Mouse (Mus musculus) heart, adult 2 months (tissue): ENCODE measurements around the gene Hs1bp3. TPM values are rescaled to one million over a fixed set of nuclear protein-coding genes. Genes with fewer than 3 reads are reported as not detected.
A peak's percentile ranks its signal among the peaks of the same experiment; 100 is the strongest.

Source experiments
- DNase-seq, 2 experiments: peaks; one replicate each; pipeline ENCODE4 v3.0.0; 2021
- H3K27ac ChIP-seq: fragments of 200-600 bp; 2 replicates; pipeline ENCODE4 v1.8.1; 2022
- H3K27me3 ChIP-seq: fragments of 200-500 bp; 2 replicates; pipeline ENCODE4 v1.6.1; 2012; ENCODE audit warnings: mild to moderate bottlenecking, low read length, inconsistent platforms, mixed read lengths; ENCODE audit not compliant: control insufficient read depth, insufficient read depth
- H3K36me3 ChIP-seq: fragments of 200-500 bp; 2 replicates; pipeline ENCODE4 v1.6.1; 2012; ENCODE audit warnings: low read length, inconsistent platforms; ENCODE audit not compliant: control insufficient read depth, insufficient read depth
- H3K4me1 ChIP-seq: fragments of 200-500 bp; 2 replicates; pipeline ENCODE4 v1.6.1; 2011; ENCODE audit warnings: low read length; ENCODE audit not compliant: control insufficient read depth, insufficient read depth
- H3K4me3 ChIP-seq: fragments of 200-600 bp; 2 replicates; pipeline ENCODE4 v1.8.1; 2022
- H3K79me2 ChIP-seq: fragments of 200-500 bp; replicated peaks from 2 replicates; pipeline ENCODE4 v1.6.1; 2012; ENCODE audit warnings: mild to moderate bottlenecking, inconsistent platforms, low read length, moderate library complexity, mixed read lengths; ENCODE audit not compliant: control insufficient read depth, insufficient read depth
- H3K9ac ChIP-seq: fragments of 200-500 bp; 2 replicates; pipeline ENCODE4 v1.6.1; 2012; ENCODE audit warnings: low read depth, mild to moderate bottlenecking, control low read depth, inconsistent platforms, low read length, mixed read lengths
- CTCF ChIP-seq: fragments of 200-600 bp; IDR thresholded peaks from 2 replicates; pipeline ENCODE4 v1.8.1; 2022; ENCODE audit warnings: antibody characterized with exemption, mild to moderate bottlenecking, moderate library complexity
- EP300 ChIP-seq: fragments of 200-500 bp; IDR thresholded peaks from 2 replicates; pipeline ENCODE4 v1.6.1; 2011; ENCODE audit warnings: low read depth, low read length, control low read depth; ENCODE audit not compliant: insufficient read depth
- POLR2A ChIP-seq: fragments of 200-500 bp; IDR thresholded peaks from 2 replicates; pipeline ENCODE4 v1.6.1; 2011; ENCODE audit warnings: mild to moderate bottlenecking, low read depth, low read length, control low read depth; ENCODE audit not compliant: insufficient read depth
- WGBS: fragments of 180-500 bp; shearing (Covaris S2); methylation state at CpG from one replicate; pipeline ENCODE4 v1.1.7; 2018; 5-methylcytosine and 5-hydroxymethylcytosine counted together
- intact Hi-C: fragments of 180-260 bp; cut with DNase I; formaldehyde crosslinking; loops from one replicate; pipeline ENCODE4 v1.15.1; 2025
- polyA plus RNA-seq: library from polyadenylated mRNA; depleted of rRNA; stranded (reverse); fragments of >200 nt; gene quantifications from 2 replicates; pipeline ENCODE4 v1.2.3, GENCODE M21; 2012
- total RNA-seq, 2 experiments: library from RNA; stranded (reverse); gene quantifications; 2 replicates each; pipeline ENCODE4 v1.2.3; 2021

Hs1bp3 gene
- total and polyA plus RNA-seq, 3 experiments: 12.7 to 17.3 (median 13.8) TPM

- WGBS: 70% methylated on average over 15 of the region's 15 CpGs
- Histone ChIP-seq H3K27ac (no peak overlapping the region), H3K4me3 (no peak overlapping the region), H3K36me3 (peaks cover 2% of the 10 kb centered on the region; the same call in 1 of the 2 replicates), H3K9ac (no peak overlapping the region), H3K27me3 (no peaks in the 10 kb centered on the region), H3K79me2 (no peaks in the 10 kb centered on the region), H3K4me1 (peaks cover 4% of the 10 kb centered on the region)
- intact Hi-C loops: no loop called here
- no peak for TF ChIP-seq EP300
- no peak for TF ChIP-seq POLR2A
- TF ChIP-seq CTCF: no peak
- DNase-seq: no peak
These were observed 31.8 kb upstream of the Hs1bp3 start for GRCm38 (mm10) chr12:8281225-8282017.

DNA sequence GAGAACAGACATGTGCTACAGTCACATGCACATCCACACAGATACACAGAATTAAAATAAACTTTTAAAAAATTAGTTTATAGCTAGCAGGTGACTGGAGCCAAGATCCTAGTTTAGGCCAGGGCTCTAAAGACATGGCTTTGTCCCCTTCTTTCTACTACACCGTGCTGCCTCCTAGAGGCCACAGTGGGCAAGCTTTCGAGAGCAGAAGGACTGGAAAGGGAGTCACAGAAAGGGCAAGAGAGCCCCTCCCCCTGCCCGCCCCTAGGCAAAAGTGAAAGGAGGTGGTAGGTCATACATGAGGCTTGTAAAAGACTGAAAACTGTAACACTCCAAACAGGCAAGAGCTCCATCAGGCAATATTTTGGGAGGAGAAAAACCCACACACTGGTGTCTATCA is 25.3 kb upstream of the Hs1bp3 start:
- WGBS: 59% methylated on average over 3 of the region's 3 CpGs
- intact Hi-C loops: no loop called here
- no peaks in the 10 kb centered on the region for H3K27me3 ChIP-seq
- no peak for DNase-seq
- H3K4me1 ChIP-seq: no peaks in the 10 kb centered on the region
- no peaks in the 10 kb centered on the region for H3K79me2 ChIP-seq
- TF ChIP-seq EP300 (no peak), POLR2A (no peak), CTCF (peak; percentile 32)
- H3K4me3 ChIP-seq: no peak overlapping the region
- no peaks in the 10 kb centered on the region for H3K36me3 ChIP-seq
- no peak overlapping the region for H3K9ac ChIP-seq
- H3K27ac ChIP-seq: no peak overlapping the region

- TF ChIP-seq CTCF (no peak), EP300 (no peak), POLR2A (no peak)
- Histone ChIP-seq H3K9ac (no peak overlapping the region), H3K4me1 (no peaks in the 10 kb centered on the region), H3K36me3 (no peaks in the 10 kb centered on the region), H3K27me3 (no peaks in the 10 kb centered on the region), H3K79me2 (no peaks in the 10 kb centered on the region), H3K4me3 (no peak overlapping the region), H3K27ac (no peak overlapping the region)
- WGBS: 87% methylated on average over 6 of the region's 6 CpGs
- DNase-seq: no peak
- intact Hi-C loops: no loop called here
These were observed 24.1 kb upstream of the Hs1bp3 start for GRCm38 (mm10) chr12:8289099-8289498.

DNA sequence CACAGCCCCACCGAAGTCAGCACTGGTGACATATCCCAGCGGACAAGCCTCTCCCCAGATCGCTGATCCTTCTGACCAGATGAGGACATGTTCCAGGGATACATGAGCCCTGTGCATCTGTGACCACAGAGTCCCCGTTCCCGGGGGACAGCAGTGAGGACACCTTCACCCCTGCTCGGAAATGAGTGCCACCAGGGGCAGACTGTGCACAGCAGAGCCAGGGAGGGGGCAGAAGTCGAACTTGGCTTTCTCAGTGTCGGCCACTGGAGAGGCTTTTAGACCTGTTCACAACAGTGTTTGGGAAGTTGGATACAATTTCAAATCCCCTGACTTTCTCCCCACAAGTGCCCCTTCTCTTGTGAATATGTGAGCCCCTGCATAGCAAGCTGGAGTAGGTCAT is 23.7 kb upstream of the Hs1bp3 start:
- WGBS: 94% methylated on average over 8 of the region's 8 CpGs
- Histone ChIP-seq H3K36me3 (no peaks in the 10 kb centered on the region), H3K9ac (no peak overlapping the region), H3K4me1 (no peaks in the 10 kb centered on the region), H3K27me3 (no peaks in the 10 kb centered on the region), H3K27ac (no peak overlapping the region), H3K79me2 (no peaks in the 10 kb centered on the region), H3K4me3 (no peak overlapping the region)
- TF ChIP-seq EP300 (no peak), CTCF (no peak), POLR2A (no peak)
- intact Hi-C loops: no loop called here
- no peak for DNase-seq

GRCm38 (mm10) chr12:8291157-8291853 is 21.9 kb upstream of the Hs1bp3 start:
- no peak for DNase-seq

More at GRCm38 (mm10) chr12:8291157-8291853, 21.9 kb upstream of the Hs1bp3 start:
- no peaks in the 10 kb centered on the region for H3K27me3 ChIP-seq
- H3K36me3 ChIP-seq: no peaks in the 10 kb centered on the region
- H3K79me2 ChIP-seq: no peaks in the 10 kb centered on the region
- H3K9ac ChIP-seq: no peak overlapping the region
- no peak overlapping the region for H3K4me3 ChIP-seq
- intact Hi-C loops: no loop called here
- no peaks in the 10 kb centered on the region for H3K4me1 ChIP-seq
- 67% methylated on average over 15 of the region's 15 CpGs for WGBS
- no peak overlapping the region for H3K27ac ChIP-seq
- TF ChIP-seq EP300 (no peak), CTCF (no peak), POLR2A (no peak)
